Mouse (Mus musculus) neural tube, embryonic 14.5 days (tissue): ENCODE measurements around the gene Rpa2. TPM values are rescaled to one million over a fixed set of nuclear protein-coding genes. Genes with fewer than 3 reads are reported as not detected.
"Not testable (repeated sequence)": the region's sequence is repeated elsewhere in the genome, so short reads cannot be mapped to it uniquely, and the experiment has no call there.

Experiments used
- ATAC-seq: fragments of 200-750 bp; cut with Nextera tagmentation; 2 replicates; pipeline ENCODE4 v1.8.0; 2017; ENCODE audit warnings: low read depth, mild to moderate bottlenecking, moderate TSS enrichment, moderate library complexity
- H3K27ac ChIP-seq: fragments of 300-500 bp; sonication (generic); 2 replicates; pipeline ENCODE4 v1.5.1; 2014; ENCODE audit warnings: low read depth, mild to moderate bottlenecking, control low read depth, low read length, moderate library complexity, mixed read lengths
- H3K27me3 ChIP-seq: fragments of 300-500 bp; sonication (generic); 2 replicates; pipeline ENCODE4 v1.6.1; 2014; ENCODE audit warnings: low read length; ENCODE audit not compliant: control insufficient read depth, insufficient read depth
- H3K36me3 ChIP-seq: fragments of 300-500 bp; sonication (generic); 2 replicates; pipeline ENCODE4 v1.6.1; 2014; ENCODE audit warnings: low read length, mixed read lengths; ENCODE audit not compliant: control insufficient read depth, insufficient read depth
- H3K4me1 ChIP-seq: fragments of 300-500 bp; sonication (generic); 2 replicates; pipeline ENCODE4 v1.6.1; 2014; ENCODE audit warnings: low read length; ENCODE audit not compliant: control insufficient read depth, insufficient read depth
- H3K4me2 ChIP-seq: fragments of 300-500 bp; sonication (generic); 2 replicates; pipeline ENCODE4 v1.6.1; 2014; ENCODE audit warnings: mild to moderate bottlenecking, low read depth, low read length, control low read depth
- H3K4me3 ChIP-seq: fragments of 300-500 bp; sonication (generic); 2 replicates; pipeline ENCODE4 v1.5.1; 2014; ENCODE audit warnings: low read depth, low read length, control low read depth, mixed read lengths
- H3K9ac ChIP-seq: fragments of 300-500 bp; sonication (generic); replicated peaks from 2 replicates; pipeline ENCODE4 v1.6.1; 2014; ENCODE audit warnings: low read depth, mild to moderate bottlenecking, control low read depth, low read length, mixed read lengths
- H3K9me3 ChIP-seq: fragments of 300-500 bp; sonication (generic); 2 replicates; pipeline ENCODE4 v1.6.1; 2016; ENCODE audit warnings: low read length; ENCODE audit not compliant: control insufficient read depth
- WGBS: fragments of 180-500 bp; shearing (Covaris S2); extraction: QIAGEN DNeasy Blood & Tissue Kit; methylation state at CpG from one replicate; pipeline ENCODE4 v1.1.7; 2014; 5-methylcytosine and 5-hydroxymethylcytosine counted together
- polyA plus RNA-seq: library from polyadenylated mRNA; unstranded; fragments of >200 nt; fragmentation: Nextera tagmentation; extraction: Ambion mirVana; gene quantifications from 2 replicates; pipeline ENCODE4 v1.2.1, GENCODE M21; 2014

Gene Rpa2
- polyA plus RNA-seq, 1 experiment from 2014 or later: 35.0 TPM

DNA sequence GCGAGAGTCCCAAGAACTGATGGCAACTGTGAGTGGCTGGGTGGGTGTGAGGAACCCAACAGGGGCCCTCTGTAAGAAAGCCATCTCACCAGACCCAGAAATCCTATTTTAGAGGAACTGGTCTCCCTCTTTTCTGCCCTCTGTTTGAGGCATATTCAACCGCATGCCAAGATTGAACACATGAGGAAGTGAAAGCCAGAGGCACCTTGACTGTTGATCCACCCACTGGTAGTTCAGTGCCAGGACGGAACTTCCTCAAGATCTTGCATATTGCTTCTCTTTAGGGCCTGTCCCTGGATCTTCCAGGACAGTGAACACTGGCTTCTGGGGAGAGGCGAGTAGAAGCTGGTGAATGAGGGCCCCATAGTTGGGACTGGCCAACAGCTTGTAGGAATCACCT lies 12.2 kb downstream of the Rpa2 start:
- Histone ChIP-seq H3K9me3 (no peaks in the 10 kb centered on the region), H3K4me2 (no peak overlapping the region), H3K27ac (no peak overlapping the region), H3K4me3 (no peak overlapping the region), H3K4me1 (no peaks in the 10 kb centered on the region), H3K27me3 (no peaks in the 10 kb centered on the region), H3K9ac (no peak overlapping the region), H3K36me3 (0 out of 2 replicates have a peak, but pooled peaks cover 3% of the 10 kb centered on the region)
- ATAC-seq: no peak
- WGBS: 95% methylated on average over 4 of the region's 4 CpGs

DNA sequence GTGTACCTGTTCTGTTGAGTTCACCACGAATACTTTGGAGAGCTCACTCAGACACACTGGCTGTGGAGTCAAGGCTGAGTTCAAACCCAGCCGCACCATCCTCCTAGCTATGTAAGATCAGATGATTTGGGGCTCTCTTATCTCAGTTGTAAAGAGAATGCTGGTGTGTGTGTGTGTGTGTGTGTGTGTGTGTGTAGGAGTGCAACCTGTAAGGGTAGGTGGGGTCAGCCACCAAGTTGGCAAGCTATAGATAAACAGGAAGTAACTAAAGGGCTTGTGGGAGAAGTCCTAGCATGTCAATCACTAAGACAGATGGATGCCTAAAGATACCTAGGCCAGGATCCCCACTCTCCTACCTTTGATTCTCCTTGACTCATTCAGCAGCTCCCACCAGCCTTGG lies 15.6 kb downstream of the Rpa2 start:
- Histone ChIP-seq H3K4me1 (no peaks in the 10 kb centered on the region), H3K36me3 (no peaks in the 10 kb centered on the region), H3K9ac (no peak overlapping the region), H3K4me3 (no peak overlapping the region), H3K27me3 (no peaks in the 10 kb centered on the region), H3K9me3 (no peaks in the 10 kb centered on the region), H3K4me2 (no peak overlapping the region), H3K27ac (no peak overlapping the region)
- ATAC-seq: no peak
- WGBS: 97% methylated on average over 2 of the region's 2 CpGs

DNA sequence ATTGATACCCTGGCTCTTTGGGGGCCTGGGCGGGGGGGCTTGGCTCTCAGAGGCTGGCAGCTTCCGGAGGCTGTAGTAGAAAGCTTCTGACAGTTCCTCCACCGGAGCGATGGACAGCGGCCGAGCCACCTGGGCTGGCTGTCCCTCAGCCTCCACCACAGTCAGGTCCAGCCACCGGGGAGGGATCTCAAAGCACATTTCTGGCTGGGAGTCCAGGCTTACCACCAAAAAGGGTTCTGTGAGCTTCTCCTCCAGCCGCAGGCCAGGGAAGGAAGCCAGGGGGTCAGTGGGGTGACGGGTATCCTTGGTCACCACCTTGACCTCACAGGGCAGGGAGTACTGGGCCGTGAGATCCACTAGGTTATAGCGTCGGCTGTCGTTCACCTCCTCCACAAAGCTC lies 17.1 kb downstream of the Rpa2 start:
- no peaks in the 10 kb centered on the region for H3K27me3 ChIP-seq
- 89% methylated on average over 13 of the region's 13 CpGs for WGBS
- H3K4me2 ChIP-seq: no peak overlapping the region
- H3K9me3 ChIP-seq: no peaks in the 10 kb centered on the region
- no peaks in the 10 kb centered on the region for H3K36me3 ChIP-seq
- H3K4me1 ChIP-seq: no peaks in the 10 kb centered on the region
- no peak for ATAC-seq
- H3K9ac ChIP-seq: no peak overlapping the region
- no peak overlapping the region for H3K27ac ChIP-seq
- H3K4me3 ChIP-seq: no peak overlapping the region

DNA sequence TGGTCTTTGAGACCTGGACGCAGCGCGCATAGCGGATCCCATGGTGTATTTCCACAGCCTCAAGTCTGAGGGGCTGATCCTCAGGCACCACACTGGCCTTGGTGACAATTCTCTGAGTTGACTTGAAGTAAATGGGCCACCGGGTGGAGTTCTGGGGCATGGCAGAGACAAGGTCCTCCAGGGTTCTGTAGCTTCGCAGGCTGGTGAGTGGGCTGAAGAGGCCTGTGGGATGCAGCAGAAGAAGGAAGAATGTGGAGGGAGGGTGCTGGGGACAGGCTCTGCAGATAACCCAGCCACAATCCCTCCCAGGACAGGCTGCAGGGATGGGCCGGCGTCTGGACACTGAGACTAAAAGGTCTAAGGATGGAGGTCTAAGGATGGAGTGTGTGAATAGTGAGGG lies 21.6 kb downstream of the Rpa2 start:
- H3K27me3 ChIP-seq: no peaks in the 10 kb centered on the region
- no peak overlapping the region for H3K27ac ChIP-seq
- no peak overlapping the region for H3K4me2 ChIP-seq
- no peaks in the 10 kb centered on the region for H3K9me3 ChIP-seq
- no peaks in the 10 kb centered on the region for H3K4me1 ChIP-seq
- ATAC-seq: no peak
- H3K9ac ChIP-seq: no peak overlapping the region
- no peak overlapping the region for H3K4me3 ChIP-seq
- WGBS: 91% methylated on average over 8 of the region's 8 CpGs
- H3K36me3 ChIP-seq: no peaks in the 10 kb centered on the region

DNA sequence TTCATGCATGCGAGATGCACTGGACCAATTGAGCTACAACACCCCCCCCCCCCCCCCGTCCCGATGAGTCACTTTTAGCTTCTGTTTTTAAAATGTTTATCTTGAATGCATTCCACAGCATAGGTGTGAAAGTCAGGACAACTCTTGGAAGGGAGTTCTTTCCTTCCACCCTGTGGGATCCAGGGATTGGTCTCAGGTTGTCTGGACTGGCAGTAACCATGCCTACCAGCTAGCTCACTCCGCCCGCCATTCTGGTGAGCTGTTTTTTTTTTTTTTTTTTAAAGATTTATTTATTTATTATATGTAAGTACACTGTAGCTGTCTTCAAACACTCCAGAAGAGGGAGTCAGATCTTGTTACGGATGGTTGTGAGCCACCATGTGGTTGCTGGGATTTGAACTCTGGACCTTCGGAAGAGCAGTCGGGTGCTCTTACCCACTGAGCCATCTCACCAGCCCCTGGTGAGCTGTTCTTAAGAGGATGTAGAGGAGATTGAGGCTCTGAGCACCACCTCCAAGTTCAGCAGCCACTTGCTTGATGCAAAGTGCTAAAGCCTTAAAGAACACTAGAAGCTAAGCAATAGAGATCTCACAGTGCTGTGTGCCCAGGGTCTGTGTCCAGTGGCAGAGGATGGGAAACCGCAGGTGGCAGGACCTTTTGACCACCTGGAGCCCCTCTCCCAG lies 25.3 kb downstream of the Rpa2 start:
- 91% methylated on average over 8 of the region's 9 CpGs for WGBS

DNA sequence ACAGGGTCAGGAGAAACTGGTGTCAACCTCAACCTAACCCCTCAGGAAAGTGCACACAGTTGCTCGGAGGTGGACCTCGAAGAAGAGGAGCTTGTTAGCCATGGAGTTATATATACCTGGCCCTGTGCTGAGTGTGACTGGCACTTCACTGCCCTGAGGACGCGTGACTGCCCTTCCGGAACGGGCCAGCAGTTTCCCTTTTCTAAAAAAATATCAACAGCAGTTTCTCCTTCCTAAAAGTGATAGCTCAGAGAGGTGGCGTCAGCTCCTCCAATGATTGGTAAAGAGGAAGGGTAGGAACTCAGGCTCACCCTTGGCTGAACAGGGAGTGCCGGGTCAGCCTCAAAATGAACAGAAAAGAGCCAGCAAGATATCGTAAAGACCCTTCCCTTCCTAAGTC lies 25.9 kb downstream of the Rpa2 start:
- 73% methylated on average over 9 of the region's 9 CpGs for WGBS
- Histone ChIP-seq H3K27ac (no peak overlapping the region), H3K4me1 (no peaks in the 10 kb centered on the region), H3K9ac (no peak overlapping the region), H3K9me3 (no peaks in the 10 kb centered on the region), H3K4me3 (no peak overlapping the region), H3K36me3 (no peaks in the 10 kb centered on the region), H3K27me3 (no peaks in the 10 kb centered on the region), H3K4me2 (no peak overlapping the region)
- ATAC-seq: no peak

More for the DNA sequence above, 25.3 kb downstream of the Rpa2 start:
- not testable (repeated sequence) for H3K4me3 ChIP-seq, H3K4me2 ChIP-seq, H3K36me3 ChIP-seq, H3K27ac ChIP-seq, H3K9me3 ChIP-seq, H3K9ac ChIP-seq, ATAC-seq, H3K4me1 ChIP-seq, H3K27me3 ChIP-seq

DNA sequence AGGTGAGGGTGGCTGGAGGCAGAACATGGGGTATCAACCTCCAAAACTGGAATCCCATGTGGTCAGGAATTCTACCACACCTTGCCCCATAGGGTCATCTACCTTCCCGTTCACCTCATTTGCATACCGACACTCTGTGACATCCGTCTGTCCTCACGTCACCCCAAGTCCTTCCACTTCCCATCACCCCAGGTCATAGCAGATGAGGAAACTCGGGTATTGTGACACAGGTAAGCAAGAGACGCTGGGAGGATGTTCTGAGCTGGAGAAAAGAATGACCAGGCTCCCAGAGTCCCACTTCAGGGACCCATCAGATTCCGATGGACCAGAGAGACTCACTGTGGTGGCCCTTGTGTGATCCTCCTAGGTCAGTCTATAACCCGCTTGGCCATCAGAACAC lies 26.6 kb downstream of the Rpa2 start:
- no peak overlapping the region for H3K4me2 ChIP-seq
- H3K4me3 ChIP-seq: no peak overlapping the region
- no peaks in the 10 kb centered on the region for H3K4me1 ChIP-seq
- H3K9ac ChIP-seq: no peak overlapping the region
- no peaks in the 10 kb centered on the region for H3K36me3 ChIP-seq
- 86% methylated on average over 8 of the region's 8 CpGs for WGBS
- no peak overlapping the region for H3K27ac ChIP-seq
- no peak for ATAC-seq
- H3K9me3 ChIP-seq: no peaks in the 10 kb centered on the region
- no peaks in the 10 kb centered on the region for H3K27me3 ChIP-seq

DNA sequence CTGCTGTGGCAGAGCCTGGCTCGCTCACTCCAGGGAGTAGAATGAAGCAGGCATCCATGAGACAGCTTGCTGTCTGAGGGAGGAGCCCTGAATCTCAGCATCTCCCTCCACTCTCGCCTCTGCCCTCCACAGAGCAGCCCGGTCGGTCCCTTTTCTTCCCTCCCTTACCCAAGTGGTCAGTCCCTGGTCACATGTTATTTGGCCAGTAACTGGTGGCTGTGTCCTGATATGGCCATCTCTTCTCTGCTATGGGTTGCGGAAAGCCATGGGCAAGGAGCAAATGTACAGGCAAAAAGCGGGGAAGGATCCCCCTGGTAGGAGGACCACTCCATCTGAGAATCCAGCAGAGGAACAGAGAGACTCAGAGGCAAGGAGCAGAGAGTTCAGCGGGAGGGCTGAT lies 27.0 kb downstream of the Rpa2 start:
- Histone ChIP-seq H3K27ac (no peak overlapping the region), H3K36me3 (no peaks in the 10 kb centered on the region), H3K9ac (no peak overlapping the region), H3K27me3 (no peaks in the 10 kb centered on the region), H3K4me1 (no peaks in the 10 kb centered on the region), H3K4me2 (no peak overlapping the region), H3K4me3 (no peak overlapping the region), H3K9me3 (no peaks in the 10 kb centered on the region)
- 61% methylated on average over 7 of the region's 7 CpGs for WGBS
- no peak for ATAC-seq

DNA sequence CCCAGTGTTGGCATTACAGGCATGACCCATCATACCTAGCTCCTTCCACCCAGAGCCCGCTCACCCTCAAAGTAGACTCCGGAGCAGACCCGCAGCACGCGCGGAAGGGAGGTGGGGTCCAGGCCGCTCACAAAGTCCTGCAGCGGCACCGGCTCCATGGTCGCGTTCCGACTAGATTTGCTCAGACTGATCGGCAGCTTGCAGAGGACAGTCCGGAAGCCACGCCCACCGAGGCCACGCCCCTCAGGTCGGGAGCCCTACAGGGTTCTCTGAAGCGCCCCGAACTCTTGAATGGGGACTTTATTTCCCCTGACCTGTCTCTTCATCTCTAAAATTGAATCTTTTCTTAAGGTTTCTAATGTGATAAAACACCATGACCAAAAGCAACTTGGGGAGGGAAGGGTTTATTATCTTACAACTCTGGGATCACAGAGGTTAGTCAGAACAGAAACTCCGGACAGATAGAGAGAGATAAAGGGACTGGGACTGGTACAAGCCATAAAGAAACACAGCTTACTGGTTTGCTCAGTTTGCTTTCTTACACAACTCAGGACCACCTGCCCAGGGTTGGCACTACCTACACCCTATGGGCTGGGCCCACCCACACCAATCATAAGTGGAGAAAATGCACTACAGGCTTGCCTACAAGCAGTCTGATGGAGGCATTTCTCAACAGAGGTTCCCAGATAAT lies 28.2 kb downstream of the Rpa2 start, which contains the start of gene Themis2:
Themis2 (minus strand) TSS at position 192 of the 691 bp plus-strand sequence.
- peak within 1 kb of the TSS; percentile 8; the same call in 1 of the 2 replicates for H3K4me3 ChIP-seq
- no peaks in the 10 kb centered on the region for H3K36me3 ChIP-seq
- WGBS: 2% methylated on average over 21 of the region's 21 CpGs
- peak within 1 kb of the TSS; percentile 43 for H3K4me2 ChIP-seq
- H3K27ac ChIP-seq: no peak within 1 kb of the TSS
- H3K4me1 ChIP-seq: no peaks in the 10 kb centered on the region
- no peak for ATAC-seq
- H3K9me3 ChIP-seq: no peaks in the 10 kb centered on the region
- H3K9ac ChIP-seq: no peak within 1 kb of the TSS
- no peaks in the 10 kb centered on the region for H3K27me3 ChIP-seq
